Mouse (Mus musculus) kidney, postnatal 25 days (tissue): Measurements from ENCODE around the gene Brsk1.

Source experiments
- DNase-seq, 2 experiments: peaks; one replicate each; pipeline ENCODE4 v3.0.0; 2021; ENCODE audit warnings: mixed read lengths in 2 of 2

Gene Brsk1

GRCm38 (mm10) chr7:4670655-4671255 lies 19.6 kb upstream of the Brsk1 start:
- no peak for DNase-seq

- peak; percentile 61 to 75 for DNase-seq
These were observed 18.4 kb upstream of the Brsk1 start for GRCm38 (mm10) chr7:4671956-4672355.

- DNase-seq, result no peak
These were observed 16.2 kb upstream of the Brsk1 start for GRCm38 (mm10) chr7:4674114-4674731.

GRCm38 (mm10) chr7:4675200-4675599 lies 15.2 kb upstream of the Brsk1 start:
- DNase-seq, result no peak

GRCm38 (mm10) chr7:4683307-4683706 lies 7.1 kb upstream of the Brsk1 start:
- no peak for DNase-seq

- DNase-seq, result no peak
These were observed 6.2 kb upstream of the Brsk1 start for GRCm38 (mm10) chr7:4684203-4684602.

- peak; percentile 96 to 97 for DNase-seq
These were observed 5.6 kb upstream of the Brsk1 start, which contains the start of gene Hspbp1 for GRCm38 (mm10) chr7:4684632-4685417. Gene Hspbp1, minus strand, starts transcription at chr7:4685068.

- no peak for DNase-seq
These were observed 698 bp downstream of the Brsk1 start for GRCm38 (mm10) chr7:4690951-4691653.

GRCm38 (mm10) chr7:4693004-4693403 lies 2.6 kb downstream of the Brsk1 start:
- DNase-seq, result no peak

GRCm38 (mm10) chr7:4702334-4702733 lies 11.9 kb downstream of the Brsk1 start:
- no peak for DNase-seq

GRCm38 (mm10) chr7:4703195-4703594 lies 12.8 kb downstream of the Brsk1 start:
- DNase-seq, result no peak

- DNase-seq, result peak; percentile 49 to 61
These were observed 14.7 kb downstream of the Brsk1 start for GRCm38 (mm10) chr7:4705098-4705497.

- DNase-seq, result no peak
These were observed 22.2 kb downstream of the Brsk1 start for GRCm38 (mm10) chr7:4712594-4712993.

- DNase-seq, result no peak
These were observed 26.6 kb downstream of the Brsk1 start for GRCm38 (mm10) chr7:4716955-4717354.

GRCm38 (mm10) chr7:4719276-4719675 lies 28.9 kb downstream of the Brsk1 start:
- DNase-seq, result no peak

- DNase-seq, result peak in 1 of 2 experiments; percentile 22
These were observed 33.1 kb downstream of the Brsk1 start for GRCm38 (mm10) chr7:4723508-4723907.

- DNase-seq, result no peak
These were observed 34.0 kb downstream of the Brsk1 start for GRCm38 (mm10) chr7:4724359-4724758.

GRCm38 (mm10) chr7:4725169-4725568 lies 34.8 kb downstream of the Brsk1 start, which contains the start of gene Tmem150b:
Gene Tmem150b, minus strand, starts transcription at chr7:4725249.
- DNase-seq, result no peak

- DNase-seq, result no peak
These were observed 40.7 kb downstream of the Brsk1 start for GRCm38 (mm10) chr7:4731090-4731489.

GRCm38 (mm10) chr7:4732968-4733392 lies 42.6 kb downstream of the Brsk1 start:
- DNase-seq, result peak; percentile 64 to 67

- DNase-seq, result no peak
These were observed 48.7 kb downstream of the Brsk1 start for GRCm38 (mm10) chr7:4739041-4739543.

- DNase-seq, result peak; percentile 99
These were observed 49.3 kb downstream of the Brsk1 start, which contains the start of gene Kmt5c for GRCm38 (mm10) chr7:4739544-4740275. Gene Kmt5c, plus strand, starts transcription at chr7:4740115.
